Mouse (Mus musculus): ENCODE results near the gene Atp1b1.

- TF ChIP-seq POLR2A (IDR thresholded peaks at IDR 0.05; ENCODE audit: low read depth, low read length), result no peak
- no peak for TF ChIP-seq CTCF (IDR thresholded peaks at IDR 0.05; ENCODE audit: borderline replicate concordance, insufficient read depth, low read length)
These were observed 34.3 kb upstream of the Atp1b1 start for GRCm38 (mm10) chr1:164492476-164492875.
